In genomic region chr15:50580811-50581210, GRCm38 (mm10) we compare ENCODE assay signal across 22 mouse cellular contexts.
"Had no signal": no experiment of that assay in that cellular context is flagged by ENCODE, and none has a peak within 500 bp of the region (broad histone marks: within the 10 kb centered on the region; RNA-seq: fewer than 3 reads in every experiment).

No protein-coding gene starts in this region.

- ATAC-seq: midbrain, embryonic 13.5 days; midbrain, embryonic 16.5 days had no signal

- H3K4me1 ChIP-seq: kidney, embryonic 15.5 days; liver, embryonic 15.5 days; lung, embryonic 15.5 days; megakaryocyte, embryonic 14.5 days; midbrain, embryonic 10.5 days; midbrain, embryonic 13.5 days; neural tube, embryonic 13.5 days had no signal

- H3K4me2 ChIP-seq: kidney, embryonic 15.5 days; liver, embryonic 15.5 days; lung, embryonic 15.5 days; midbrain, embryonic 13.5 days; neural tube, embryonic 13.5 days had no signal

- H3K27ac ChIP-seq: kidney, embryonic 15.5 days; left cerebral cortex, adult 2 months; liver, embryonic 15.5 days; lung, embryonic 15.5 days; midbrain, embryonic 10.5 days; midbrain, embryonic 13.5 days; neural tube, embryonic 13.5 days; stomach, postnatal 0 days had no signal

- H3K27me3 ChIP-seq: kidney, embryonic 15.5 days; liver, embryonic 15.5 days; lung, embryonic 15.5 days; megakaryocyte, embryonic 14.5 days; midbrain, embryonic 13.5 days; neural tube, embryonic 13.5 days had no signal

- H3K36me3 ChIP-seq: kidney, embryonic 15.5 days; liver, embryonic 15.5 days; lung, embryonic 15.5 days; midbrain, embryonic 10.5 days; midbrain, embryonic 13.5 days; neural tube, embryonic 13.5 days had no signal

- DNase-seq: kidney, adult 11 months; kidney, adult 8-10 months; kidney, postnatal 10 days; kidney, postnatal 36 days; layer of hippocampus, postnatal 36 days; lung, postnatal 10 days; lung, postnatal 36 days; retina, postnatal 1 day; thymus, adult 2 months; thymus, postnatal 14 days; thymus, postnatal 4 days had no signal

- H3K9ac ChIP-seq: kidney, embryonic 15.5 days; liver, embryonic 15.5 days; lung, embryonic 15.5 days; midbrain, embryonic 13.5 days; neural tube, embryonic 13.5 days had no signal

- H3K9me3 ChIP-seq: kidney, embryonic 15.5 days; liver, embryonic 15.5 days; lung, embryonic 15.5 days had no signal

- H3K4me3 ChIP-seq: kidney, embryonic 15.5 days; left cerebral cortex, adult 2 months; liver, embryonic 15.5 days; lung, embryonic 15.5 days; megakaryocyte, embryonic 14.5 days; midbrain, embryonic 10.5 days; midbrain, embryonic 13.5 days; myocyte; neural tube, embryonic 13.5 days had no signal
